Mouse (Mus musculus): ENCODE results near the gene Ppm1g. TPM values are rescaled to one million over a fixed set of nuclear protein-coding genes. Genes with fewer than 3 reads are reported as not detected.

Gene Ppm1g
- polyA plus RNA-seq (2014; fragmentation: Illumina TruSeq; extraction: RNeasy Lipid Tissue Mini Kit (QIAGEN cat#74804); ENCODE audit: low read depth, low replicate concordance) = 19.8 TPM

DNA sequence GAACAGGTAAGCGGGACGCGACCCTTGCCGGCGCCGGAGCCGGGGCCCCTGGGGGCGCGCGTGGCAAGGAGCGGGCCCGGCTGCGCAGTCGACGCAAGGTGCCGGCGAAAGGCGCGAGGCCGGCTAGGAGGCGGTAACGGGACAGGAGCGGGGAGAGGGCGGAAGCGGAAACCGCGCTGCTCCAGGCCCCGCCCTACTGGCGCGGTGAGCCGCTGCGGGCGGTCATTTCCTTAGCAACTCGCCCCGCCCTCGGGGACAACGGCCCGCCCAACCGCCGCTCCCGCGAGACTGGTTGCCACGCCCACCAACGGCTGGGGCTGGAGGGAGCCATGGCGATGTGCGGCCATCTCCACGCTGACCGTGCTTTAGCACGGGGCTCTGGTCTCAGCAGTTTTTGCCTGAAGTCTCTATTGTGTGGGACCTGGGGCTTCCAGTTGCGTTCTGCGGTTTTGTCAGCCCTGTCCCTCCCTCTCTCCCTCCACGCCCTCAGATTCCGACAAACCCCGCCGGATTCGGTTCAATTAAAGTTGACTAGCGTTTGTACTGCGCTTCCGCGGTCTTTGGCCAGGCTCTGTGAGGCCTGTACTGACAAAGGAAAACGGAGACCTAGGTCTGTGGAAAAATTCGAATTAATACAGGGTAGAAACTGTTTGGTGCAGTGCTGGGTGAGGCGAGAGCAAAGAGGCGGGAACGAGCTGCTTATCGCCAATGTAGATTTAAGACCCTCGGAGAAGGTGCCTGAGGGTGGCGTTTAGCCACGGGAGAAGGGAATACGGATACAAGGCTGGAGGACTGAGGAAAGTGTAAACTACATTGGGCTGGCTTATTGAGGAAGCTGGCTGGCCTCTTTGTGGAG is at the start of gene Ppm1g:
Gene Ppm1g, minus strand, starts transcription at position 240 of the 856 bp plus-strand sequence.

GRCm38 (mm10) chr5:31251541-31252101 is 31.1 kb upstream of the Ppm1g start, which contains the start of gene Krtcap3:
TSS of gene Krtcap3 (plus strand) at chr5:31251691.

GRCm38 (mm10) chr5:31240637-31241521 is 20.4 kb upstream of the Ppm1g start, which contains the start of the genes Nrbp1 and Gm9970:
TSS of gene Nrbp1 (plus strand) at chr5:31240864.
TSS of gene Gm9970 (minus strand) at chr5:31241232.

DNA sequence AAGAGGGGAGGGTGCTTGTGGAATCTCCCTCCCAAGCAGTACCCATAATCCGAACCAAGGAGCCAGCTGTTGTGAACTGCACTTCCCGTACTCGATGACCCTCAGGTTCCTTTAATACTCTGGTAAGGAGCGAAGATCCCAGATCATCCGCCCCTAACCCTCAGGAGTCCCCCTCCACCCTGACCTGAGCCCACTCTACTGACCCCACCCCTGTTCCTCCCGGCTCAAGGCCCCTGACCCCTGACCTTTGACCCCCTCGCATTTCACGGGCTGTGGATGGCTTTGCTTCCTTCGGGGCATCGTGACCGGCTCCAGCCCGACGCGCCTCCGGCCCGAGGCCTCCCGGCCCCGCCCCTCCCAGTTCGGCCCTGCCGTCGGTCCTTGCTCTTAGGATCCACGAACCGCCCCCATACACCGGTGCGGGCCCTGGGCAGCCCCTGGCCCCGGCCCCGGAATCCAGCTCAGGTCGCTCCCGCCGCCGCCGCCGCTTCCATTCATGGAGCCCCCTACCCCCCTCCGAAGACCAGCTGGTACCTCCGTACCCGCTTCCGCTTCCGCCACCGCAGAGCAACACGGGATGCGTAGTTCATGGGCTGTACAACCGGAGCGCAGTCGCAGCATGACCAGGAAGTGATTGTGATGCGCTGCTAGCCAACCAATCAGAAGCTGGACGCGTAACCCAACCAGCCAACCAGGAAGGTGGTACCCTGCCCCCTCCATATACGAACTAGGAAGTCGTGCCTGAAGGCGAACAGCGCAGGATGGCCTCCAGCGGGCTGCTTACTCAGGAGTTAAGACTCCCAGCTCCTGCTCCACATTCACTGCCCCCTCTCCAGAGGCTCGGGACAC is 18.5 kb downstream of the Ppm1g start, which contains the start of gene Zfp513:
Gene Zfp513, minus strand, starts transcription at position 562 of the 849 bp plus-strand sequence.

DNA sequence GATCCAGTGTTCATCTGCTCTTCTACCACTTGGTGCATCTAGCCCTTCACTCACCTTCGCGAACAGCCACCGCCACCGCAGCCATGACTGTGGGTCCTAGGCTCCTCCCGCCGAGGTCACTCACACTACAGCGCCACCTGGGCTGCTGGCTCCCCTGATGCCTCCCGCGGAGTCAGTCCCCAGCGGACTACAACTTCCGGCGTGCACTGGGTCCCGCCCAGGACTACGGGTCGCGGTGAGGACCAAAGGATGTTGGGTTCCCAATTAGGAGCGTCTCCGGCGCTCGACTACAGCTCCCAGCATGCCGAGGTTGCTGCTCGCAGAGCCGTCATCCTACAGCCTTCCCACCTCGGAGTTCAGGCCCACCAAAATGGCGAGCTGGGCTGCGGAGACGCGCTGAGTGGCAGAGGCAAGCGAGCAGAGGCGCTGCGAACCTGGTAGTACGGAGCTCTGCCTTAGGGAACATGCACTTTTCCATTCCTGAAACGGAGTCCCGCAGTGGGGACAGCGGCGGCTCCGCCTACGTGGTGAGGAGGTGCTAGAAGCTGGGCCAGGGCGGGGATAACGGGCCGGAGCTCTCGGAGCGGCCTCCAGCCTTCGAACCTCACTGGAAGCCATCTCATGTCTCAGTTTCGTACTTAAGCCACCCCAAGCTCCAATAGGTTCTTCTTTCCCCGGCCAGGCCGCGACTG is 27.4 kb downstream of the Ppm1g start, which contains the start of the genes Snx17 and Eif2b4:
Gene Snx17, plus strand, starts transcription at position 289 of the 692 bp plus-strand sequence.
Gene Eif2b4, minus strand, starts transcription at position 492 of the 692 bp plus-strand sequence.

DNA sequence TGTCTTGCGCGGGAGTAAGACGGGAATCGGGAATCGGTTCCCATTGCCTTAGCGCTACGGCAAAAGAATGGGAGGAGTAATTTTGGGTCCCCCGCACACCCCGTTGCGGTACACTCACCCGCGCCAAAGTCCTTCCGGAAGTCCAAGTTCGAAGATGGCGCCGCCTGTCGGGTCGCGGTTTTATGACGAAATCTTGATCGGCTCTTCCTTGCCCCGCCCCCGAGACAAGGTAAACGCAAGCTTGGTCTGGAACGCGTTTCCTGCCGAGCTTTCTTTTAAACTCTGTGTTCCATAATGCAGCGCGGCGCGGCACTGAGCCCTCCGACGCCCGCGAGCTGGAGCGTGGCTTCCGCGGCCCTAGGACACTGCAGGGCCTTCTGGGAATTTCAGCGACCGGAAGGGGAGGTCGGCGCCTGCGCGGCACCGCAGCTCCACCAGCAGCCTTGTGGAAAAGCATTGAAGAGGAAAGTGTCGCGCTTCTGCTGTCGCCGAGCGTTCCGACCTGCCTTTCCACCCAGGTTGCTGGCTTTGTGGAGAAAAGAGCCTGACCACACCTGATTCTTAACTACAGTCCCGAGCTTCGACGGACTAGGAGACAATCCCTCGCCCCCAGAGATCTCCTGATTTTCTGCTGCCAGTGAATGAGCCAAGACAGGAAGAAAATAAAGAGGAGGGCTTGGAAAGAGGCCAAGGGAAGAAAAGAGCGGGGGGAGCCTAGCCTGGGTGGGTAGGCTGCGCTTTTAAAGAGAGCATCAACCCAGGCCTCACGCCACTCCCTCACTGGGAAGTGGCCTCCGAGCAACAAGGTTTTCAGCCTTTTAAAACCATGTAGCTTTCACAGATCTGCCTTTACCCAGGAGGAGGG is 40.5 kb downstream of the Ppm1g start, which contains the start of the genes Gm29609 and Gtf3c2:
Gene Gm29609, minus strand, starts transcription at position 146 of the 865 bp plus-strand sequence.
Gene Gtf3c2, minus strand, starts transcription at position 379 of the 865 bp plus-strand sequence.

GRCm38 (mm10) chr5:31154152-31154553 is 66.3 kb downstream of the Ppm1g start, which contains the start of gene Mpv17:
TSS of gene Mpv17 (minus strand) at chr5:31154251.

Other genes with a start within 250 kb of the Ppm1g start
- 79.4 TPM for gene Atraid, start 172.4 kb downstream of the Ppm1g start, polyA plus RNA-seq (2014; fragmentation: Illumina TruSeq; extraction: RNeasy Lipid Tissue Mini Kit (QIAGEN cat#74804); ENCODE audit: low read depth, low replicate concordance)
- gene Slc5a6, start 171.8 kb downstream of the Ppm1g start, polyA plus RNA-seq (2014; fragmentation: Illumina TruSeq; extraction: RNeasy Lipid Tissue Mini Kit (QIAGEN cat#74804); ENCODE audit: low read depth, low replicate concordance) = 6.1 TPM
- gene Cad, start 165.9 kb downstream of the Ppm1g start, polyA plus RNA-seq (2014; fragmentation: Illumina TruSeq; extraction: RNeasy Lipid Tissue Mini Kit (QIAGEN cat#74804); ENCODE audit: low read depth, low replicate concordance) = 0.85 TPM
- gene Dnajc5g, start 114.4 kb downstream of the Ppm1g start, polyA plus RNA-seq (2014; fragmentation: Illumina TruSeq; extraction: RNeasy Lipid Tissue Mini Kit (QIAGEN cat#74804); ENCODE audit: low read depth, low replicate concordance) = not detected
- gene Slc30a3, start 112.5 kb downstream of the Ppm1g start, polyA plus RNA-seq (2014; fragmentation: Illumina TruSeq; extraction: RNeasy Lipid Tissue Mini Kit (QIAGEN cat#74804); ENCODE audit: low read depth, low replicate concordance) = not detected
- gene Trim54, start 104.0 kb downstream of the Ppm1g start, polyA plus RNA-seq (2014; fragmentation: Illumina TruSeq; extraction: RNeasy Lipid Tissue Mini Kit (QIAGEN cat#74804); ENCODE audit: low read depth, low replicate concordance) = not detected
- gene Ucn, start 81.9 kb downstream of the Ppm1g start, polyA plus RNA-seq (2014; fragmentation: Illumina TruSeq; extraction: RNeasy Lipid Tissue Mini Kit (QIAGEN cat#74804); ENCODE audit: low read depth, low replicate concordance) = not detected
- gene Mpv17, start 66.4 kb downstream of the Ppm1g start, polyA plus RNA-seq (2014; fragmentation: Illumina TruSeq; extraction: RNeasy Lipid Tissue Mini Kit (QIAGEN cat#74804); ENCODE audit: low read depth, low replicate concordance) = 24.2 TPM
- 0.66 TPM for gene Gm29609, start 40.8 kb downstream of the Ppm1g start, polyA plus RNA-seq (2014; fragmentation: Illumina TruSeq; extraction: RNeasy Lipid Tissue Mini Kit (QIAGEN cat#74804); ENCODE audit: low read depth, low replicate concordance)
- gene Gtf3c2, start 40.5 kb downstream of the Ppm1g start, polyA plus RNA-seq (2014; fragmentation: Illumina TruSeq; extraction: RNeasy Lipid Tissue Mini Kit (QIAGEN cat#74804); ENCODE audit: low read depth, low replicate concordance) = 64.0 TPM
- gene Snx17, start 27.5 kb downstream of the Ppm1g start, polyA plus RNA-seq (2014; fragmentation: Illumina TruSeq; extraction: RNeasy Lipid Tissue Mini Kit (QIAGEN cat#74804); ENCODE audit: low read depth, low replicate concordance) = 38.8 TPM
- 1.8 TPM for gene Eif2b4, start 27.3 kb downstream of the Ppm1g start, polyA plus RNA-seq (2014; fragmentation: Illumina TruSeq; extraction: RNeasy Lipid Tissue Mini Kit (QIAGEN cat#74804); ENCODE audit: low read depth, low replicate concordance)
- gene Zfp513, start 18.4 kb downstream of the Ppm1g start, polyA plus RNA-seq (2014; fragmentation: Illumina TruSeq; extraction: RNeasy Lipid Tissue Mini Kit (QIAGEN cat#74804); ENCODE audit: low read depth, low replicate concordance) = 1.6 TPM
- gene Nrbp1, start 20.2 kb upstream of the Ppm1g start, polyA plus RNA-seq (2014; fragmentation: Illumina TruSeq; extraction: RNeasy Lipid Tissue Mini Kit (QIAGEN cat#74804); ENCODE audit: low read depth, low replicate concordance) = 109 TPM
- gene Gm9970, start 20.5 kb upstream of the Ppm1g start, polyA plus RNA-seq (2014; fragmentation: Illumina TruSeq; extraction: RNeasy Lipid Tissue Mini Kit (QIAGEN cat#74804); ENCODE audit: low read depth, low replicate concordance) = not detected
- gene Krtcap3, start 31.0 kb upstream of the Ppm1g start, polyA plus RNA-seq (2014; fragmentation: Illumina TruSeq; extraction: RNeasy Lipid Tissue Mini Kit (QIAGEN cat#74804); ENCODE audit: low read depth, low replicate concordance) = 7.3 TPM
- 11.8 TPM for gene Ift172, start 70.4 kb upstream of the Ppm1g start, polyA plus RNA-seq (2014; fragmentation: Illumina TruSeq; extraction: RNeasy Lipid Tissue Mini Kit (QIAGEN cat#74804); ENCODE audit: low read depth, low replicate concordance)
- 1.7 TPM for gene Fndc4, start 75.4 kb upstream of the Ppm1g start, polyA plus RNA-seq (2014; fragmentation: Illumina TruSeq; extraction: RNeasy Lipid Tissue Mini Kit (QIAGEN cat#74804); ENCODE audit: low read depth, low replicate concordance)
- not detected for gene Gckr, start 76.8 kb upstream of the Ppm1g start, polyA plus RNA-seq (2014; fragmentation: Illumina TruSeq; extraction: RNeasy Lipid Tissue Mini Kit (QIAGEN cat#74804); ENCODE audit: low read depth, low replicate concordance)
- 23.8 TPM for gene Zfp512, start 231.7 kb upstream of the Ppm1g start, polyA plus RNA-seq (2014; fragmentation: Illumina TruSeq; extraction: RNeasy Lipid Tissue Mini Kit (QIAGEN cat#74804); ENCODE audit: low read depth, low replicate concordance)

All from sigmoid colon, adult 10 weeks (tissue).